Mouse (Mus musculus) heart, adult 9 months (tissue): ENCODE measurements around the gene Smim11.

Source experiments
- DNase-seq, 2 experiments: peaks; one replicate each; pipeline ENCODE4 v3.0.0; 2022; ENCODE audit warnings: low spot score in 2 of 2

The Smim11 gene

DNA sequence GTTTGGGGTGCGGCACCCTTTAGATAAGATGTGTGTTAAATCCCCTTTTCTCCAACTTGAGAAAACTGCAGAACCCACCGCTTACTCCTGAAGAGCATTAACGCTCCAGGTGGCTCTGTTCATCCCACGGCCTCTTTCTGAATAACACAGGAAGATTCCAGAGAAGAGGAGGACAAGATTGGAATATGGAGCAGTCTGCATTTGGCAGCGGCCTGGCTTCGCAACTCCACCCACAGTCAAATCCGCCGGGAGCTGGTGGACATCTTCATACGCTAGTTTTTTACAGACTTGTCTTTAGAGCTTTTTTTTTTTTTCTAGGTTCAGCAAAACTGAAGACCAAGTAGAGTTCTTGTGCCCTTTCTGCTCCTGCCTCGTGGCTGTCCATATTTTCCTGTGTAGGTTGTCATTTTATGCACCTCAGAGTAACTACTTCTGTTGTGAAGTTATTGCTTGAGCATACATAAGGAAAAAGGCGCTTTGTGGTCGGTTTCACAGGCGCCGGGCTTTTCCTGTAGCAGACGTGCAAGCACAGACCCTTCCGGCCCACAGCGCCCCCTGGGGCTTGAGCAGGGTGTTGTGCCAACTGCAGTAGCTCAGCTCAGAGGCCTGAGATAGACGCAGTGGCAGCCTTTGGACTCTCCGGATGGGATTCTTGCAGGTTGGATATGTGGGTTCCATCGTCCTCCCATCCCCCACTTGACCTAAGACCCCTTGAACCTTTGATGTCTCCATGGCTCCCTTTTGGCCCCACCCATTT lies 18.4 kb downstream of the Smim11 start:
- DNase-seq: no peak

DNA sequence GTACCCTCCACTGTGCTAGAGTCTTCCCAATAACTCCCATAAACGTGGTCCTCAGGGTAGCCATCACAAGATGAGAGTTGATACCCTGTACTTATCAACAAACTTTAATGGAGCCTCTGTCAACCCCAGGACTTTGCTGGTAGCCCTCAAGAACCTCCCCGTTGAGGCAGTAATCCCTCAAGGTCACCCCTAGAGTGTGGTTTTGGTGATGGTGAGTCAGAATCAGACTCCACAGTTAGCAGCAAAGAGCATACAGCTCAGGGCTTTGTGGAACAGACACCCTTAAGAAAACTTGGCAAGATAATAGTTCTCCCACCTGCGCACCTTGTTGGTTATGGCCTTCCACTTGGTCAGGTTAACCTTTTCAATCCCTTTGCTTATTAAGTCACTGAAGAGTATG lies 19.3 kb downstream of the Smim11 start:
- DNase-seq: no peak

DNA sequence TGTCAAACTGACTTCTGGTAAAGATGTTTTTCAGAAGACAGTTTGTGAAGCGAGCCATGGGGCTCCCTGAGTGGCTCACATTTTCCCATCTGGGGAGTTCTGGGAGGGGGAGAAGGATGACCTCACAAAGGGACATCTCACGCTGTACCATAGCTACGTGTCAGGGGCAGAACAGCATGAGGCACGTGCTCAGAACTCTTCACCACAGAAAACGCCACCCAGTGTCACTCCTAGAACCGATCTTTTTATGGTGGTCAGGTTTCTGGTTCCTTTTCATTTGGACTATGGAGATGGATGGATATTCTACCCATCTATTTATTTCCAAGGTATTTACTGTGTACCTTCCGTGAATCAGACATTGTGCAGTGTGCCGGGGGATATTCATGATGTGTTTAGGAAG lies 20.3 kb downstream of the Smim11 start, which contains the start of gene Fam243:
TSS of gene Fam243 (minus strand) at position 101 of the 400 bp plus-strand sequence.
- DNase-seq: no peak

DNA sequence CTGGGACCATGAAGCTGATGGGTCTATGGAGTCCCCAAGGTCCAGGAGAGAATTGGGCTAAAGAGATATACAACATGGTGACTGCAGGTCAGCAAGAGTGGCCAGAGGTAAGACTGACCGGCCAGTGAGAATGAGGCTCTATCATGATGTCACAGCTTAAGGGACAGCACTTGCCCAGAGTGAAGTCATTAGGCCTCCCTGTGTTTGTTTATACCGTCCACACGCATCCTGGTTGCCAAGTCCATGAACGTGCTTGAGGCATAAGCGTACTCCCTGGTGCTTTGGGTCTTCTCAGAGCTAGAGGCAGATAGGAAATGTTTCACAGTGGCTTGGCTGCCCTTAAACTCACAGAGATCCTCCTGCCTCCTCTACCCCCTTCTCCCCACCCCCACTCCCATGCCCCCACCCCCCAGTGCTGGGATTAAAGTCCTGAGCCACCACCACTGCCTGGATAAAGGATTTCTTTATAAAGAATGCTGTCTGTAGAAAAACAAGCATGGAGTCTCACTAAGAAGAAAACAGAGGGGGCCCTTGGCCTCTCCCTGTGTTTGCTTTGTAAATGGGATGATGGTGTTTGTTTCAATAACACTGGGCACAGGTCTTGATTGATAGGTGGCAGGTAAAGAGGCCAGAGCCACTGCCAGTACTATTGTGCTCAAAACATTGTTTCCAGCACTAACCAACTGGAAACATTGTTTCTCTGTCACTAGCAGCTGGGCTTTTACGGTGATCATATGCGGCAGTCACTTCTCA lies 23.4 kb downstream of the Smim11 start:
- DNase-seq: no peak

DNA sequence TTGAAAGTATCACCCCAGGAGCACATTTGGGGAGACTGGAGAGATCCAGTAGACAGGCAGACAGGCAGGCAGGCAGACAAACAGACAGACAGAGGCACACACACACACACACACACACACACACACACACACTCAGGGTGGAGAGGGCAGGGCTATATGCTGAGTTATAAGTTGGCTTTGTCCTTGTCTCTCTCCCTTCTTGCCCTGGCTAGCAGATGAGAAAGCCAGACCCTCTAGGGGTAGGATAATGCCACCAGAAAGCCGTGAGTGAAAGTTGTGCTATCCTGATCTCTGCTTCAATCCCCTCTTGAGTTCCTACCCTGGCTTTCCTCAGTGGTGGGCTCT lies 23.9 kb downstream of the Smim11 start:
- no peak for DNase-seq

DNA sequence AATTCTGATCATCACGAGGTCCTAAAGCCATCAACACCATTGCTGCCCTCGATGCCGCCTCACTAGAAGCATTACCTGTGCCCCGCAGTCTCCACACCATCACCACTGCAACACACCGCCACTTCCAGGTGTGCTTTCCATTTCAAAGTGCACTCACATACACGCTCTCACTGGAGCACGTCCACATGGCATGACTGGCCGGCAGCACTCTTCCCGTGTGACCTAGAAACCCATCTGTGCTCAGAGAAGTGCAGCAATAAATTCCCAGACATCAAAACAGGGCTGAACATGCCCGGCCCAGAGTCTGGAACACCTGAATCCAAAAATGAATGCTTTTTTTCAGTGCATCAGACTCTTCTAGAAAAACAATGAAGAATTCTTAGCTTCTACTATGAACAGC lies 26.8 kb downstream of the Smim11 start:
- DNase-seq: no peak

DNA sequence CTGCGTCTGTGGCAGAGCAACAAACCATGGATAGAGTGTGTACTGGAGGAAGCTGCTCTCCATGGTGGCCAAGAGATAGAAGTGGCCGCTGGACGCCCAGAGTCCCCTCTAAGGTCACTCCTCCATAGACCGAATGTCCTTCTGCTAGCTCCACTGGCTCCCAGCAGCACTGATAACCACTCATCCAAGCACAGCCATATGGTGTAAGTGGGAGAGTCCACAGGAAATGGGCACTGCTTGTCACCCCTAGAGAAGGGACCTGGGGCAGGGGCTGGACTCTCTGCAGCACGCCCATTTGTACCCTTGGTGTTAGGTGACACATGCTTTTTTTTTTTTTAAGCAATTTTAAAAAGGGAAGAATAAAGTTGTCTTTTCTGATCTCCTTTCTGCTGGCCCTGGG lies 29.9 kb downstream of the Smim11 start:
- no peak for DNase-seq

DNA sequence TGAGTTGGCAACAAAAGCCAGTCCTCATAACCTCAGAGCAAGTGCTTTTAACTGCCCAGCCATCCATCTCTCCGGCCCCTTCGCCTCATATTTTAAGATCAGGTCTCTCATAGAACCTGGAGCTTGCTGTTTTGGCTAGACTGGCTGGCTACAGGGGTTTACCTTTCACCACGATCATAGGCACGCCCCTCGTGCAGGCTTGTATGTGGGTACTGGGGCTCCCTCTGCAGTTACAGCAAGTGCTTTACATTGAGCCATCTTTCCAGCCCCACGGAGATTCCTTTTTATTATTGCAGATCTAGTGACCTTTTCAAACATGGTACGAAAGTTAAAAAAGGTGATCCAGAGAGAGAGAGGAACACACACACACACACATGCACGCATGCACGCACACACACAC lies 33.5 kb downstream of the Smim11 start:
- DNase-seq: no peak

DNA sequence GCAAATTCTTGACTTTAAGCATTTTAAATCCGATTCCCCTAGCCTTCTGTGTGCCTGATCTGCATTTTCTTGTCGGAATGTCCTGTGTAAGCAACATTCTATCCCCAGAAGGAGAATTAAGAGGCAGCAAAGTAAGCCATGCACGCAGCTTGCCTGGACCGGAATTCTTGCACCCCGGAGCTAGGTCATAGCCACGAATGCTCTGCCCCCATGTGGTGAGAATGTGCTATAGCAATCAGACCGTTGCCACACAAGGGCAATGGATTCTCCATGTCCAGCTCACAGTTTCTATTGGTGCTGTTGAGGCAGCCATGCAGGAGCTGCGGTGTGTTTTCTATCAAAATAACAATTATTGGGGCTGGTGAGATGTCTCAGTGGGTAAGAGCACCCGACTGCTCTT lies 35.2 kb downstream of the Smim11 start:
- peak; percentile 22 to 47 for DNase-seq

DNA sequence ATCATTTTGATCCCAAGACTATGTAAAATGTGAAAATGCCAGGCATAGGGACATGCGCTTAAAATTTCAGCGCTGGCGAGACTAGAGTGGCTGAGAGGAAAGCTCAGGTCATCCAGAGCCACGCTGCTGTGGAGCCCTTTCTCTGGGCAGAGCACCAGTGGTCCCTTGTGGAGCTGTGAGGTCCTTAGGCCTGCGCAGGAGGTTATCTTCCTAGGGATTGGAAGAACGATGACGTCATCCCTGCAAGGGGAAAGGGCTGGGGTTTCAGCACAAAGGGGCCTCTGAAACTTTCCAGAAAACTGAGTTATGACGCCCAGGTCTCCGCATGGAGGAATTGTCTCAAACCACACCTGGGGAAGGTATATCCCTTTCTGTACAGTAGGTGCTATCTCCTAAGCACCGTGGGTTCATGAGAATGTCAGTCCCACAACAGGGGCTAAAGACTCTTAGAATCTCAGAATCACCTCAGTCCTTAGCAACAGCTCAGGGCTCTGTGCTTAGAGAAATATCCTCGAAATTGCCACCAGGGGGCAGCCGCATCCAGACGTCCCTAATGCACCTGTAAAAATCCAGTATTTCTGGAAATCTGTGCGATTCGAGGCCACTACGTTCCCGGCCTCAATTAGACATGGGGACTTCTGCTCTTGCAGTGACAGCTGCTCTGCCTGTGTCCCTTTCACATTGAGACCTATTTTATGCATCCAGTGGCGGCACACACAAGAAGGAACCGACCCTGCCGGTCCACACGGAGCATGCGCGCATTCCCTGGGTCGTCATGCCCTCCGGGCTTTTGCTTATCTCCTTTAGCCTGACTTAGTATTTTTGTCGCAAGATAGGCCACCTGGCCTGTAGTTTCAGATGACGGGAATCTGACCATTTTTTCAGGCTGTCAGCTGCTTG lies 39.8 kb downstream of the Smim11 start:
- DNase-seq: peak; percentile 36 to 61

DNA sequence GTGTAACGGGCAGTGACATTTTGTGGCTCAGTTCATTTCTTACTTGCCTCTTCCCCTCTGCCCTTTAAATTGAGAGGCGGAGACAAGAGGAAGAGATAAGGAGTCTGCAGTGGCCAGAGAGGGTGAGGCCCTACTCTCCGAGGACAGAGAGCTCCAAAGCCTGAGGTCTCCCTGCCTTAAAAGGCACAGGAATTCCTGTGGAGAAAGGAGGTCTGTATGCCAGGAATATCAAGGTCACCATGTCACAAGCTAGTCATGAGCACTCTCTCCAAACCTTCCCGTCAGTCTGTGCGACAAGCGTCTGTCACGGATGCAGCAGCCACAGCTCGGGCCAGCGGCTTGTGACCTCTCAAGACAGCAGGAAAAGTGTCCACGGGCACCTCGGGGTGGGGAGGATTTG lies 44.1 kb downstream of the Smim11 start:
- peak; percentile 68 to 73 for DNase-seq

DNA sequence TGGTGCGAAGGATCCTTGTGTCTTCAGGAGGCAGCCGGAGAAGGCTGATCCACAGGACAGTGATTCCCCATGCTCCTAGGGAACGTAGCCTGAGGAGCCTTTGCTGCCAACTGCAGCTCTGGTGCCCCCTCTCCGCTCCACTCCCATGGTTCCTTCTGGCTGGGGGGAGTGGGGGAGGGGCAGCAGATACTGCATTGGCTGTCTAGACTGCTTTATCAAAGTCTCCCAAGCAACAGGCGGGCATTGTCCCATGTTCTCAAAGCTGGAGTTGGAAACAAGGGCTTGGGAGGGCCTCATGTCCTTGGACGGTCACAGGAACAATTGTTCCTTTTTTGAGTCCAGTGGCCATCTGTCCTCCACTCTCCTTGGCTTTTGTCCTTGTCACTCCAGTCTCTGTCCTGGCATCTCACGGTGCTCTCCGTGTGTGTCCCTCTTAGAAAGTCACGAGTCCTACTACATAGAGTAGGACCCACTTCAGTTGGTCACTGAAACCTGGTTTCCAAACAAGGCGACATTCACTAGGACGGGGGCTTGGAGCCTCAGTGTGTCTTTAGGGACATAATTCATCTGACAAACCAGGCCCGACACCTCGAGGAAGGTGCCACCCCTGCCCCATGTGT lies 45.3 kb downstream of the Smim11 start:
- DNase-seq: peak; percentile 62 to 63

DNA sequence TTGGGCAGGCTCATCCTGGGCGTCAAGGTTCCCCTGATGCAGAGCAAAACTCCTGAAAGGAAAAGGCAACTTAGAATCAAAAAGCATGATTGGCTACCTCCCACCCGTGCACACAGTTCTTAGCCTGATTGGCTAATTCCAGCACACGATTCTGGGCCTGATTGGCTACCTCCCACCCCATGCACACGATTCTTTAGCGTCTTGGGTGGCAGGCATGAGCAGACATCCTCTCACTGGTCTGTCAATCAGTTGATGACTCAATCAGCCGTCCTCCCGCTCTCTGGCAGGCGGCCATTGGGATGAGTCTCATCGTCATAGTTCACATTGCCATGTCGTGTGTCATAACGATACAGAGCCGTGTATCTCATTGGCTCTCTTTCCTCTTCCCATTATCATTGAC lies 47.9 kb downstream of the Smim11 start:
- no peak for DNase-seq

DNA sequence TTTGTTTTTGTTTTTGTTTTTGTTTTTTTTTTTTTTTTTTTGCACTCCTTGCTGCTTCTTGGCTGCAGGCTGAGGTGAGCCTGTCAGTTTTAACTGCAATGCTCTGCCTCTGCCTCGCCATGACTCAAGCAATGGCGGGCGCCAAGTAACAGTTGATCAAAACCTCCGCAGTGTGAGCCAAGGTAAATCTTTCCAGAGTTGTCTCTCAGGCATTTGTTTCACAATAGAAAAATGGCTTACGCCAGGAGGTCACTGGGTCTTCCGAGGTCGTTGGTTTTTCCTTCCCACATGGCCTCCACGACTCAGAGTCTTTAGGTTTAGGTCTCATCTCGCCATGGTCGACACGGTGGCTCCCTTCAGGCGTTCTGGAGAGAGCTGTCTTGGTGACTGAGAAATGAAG lies 52.2 kb downstream of the Smim11 start:
- DNase-seq: no peak

DNA sequence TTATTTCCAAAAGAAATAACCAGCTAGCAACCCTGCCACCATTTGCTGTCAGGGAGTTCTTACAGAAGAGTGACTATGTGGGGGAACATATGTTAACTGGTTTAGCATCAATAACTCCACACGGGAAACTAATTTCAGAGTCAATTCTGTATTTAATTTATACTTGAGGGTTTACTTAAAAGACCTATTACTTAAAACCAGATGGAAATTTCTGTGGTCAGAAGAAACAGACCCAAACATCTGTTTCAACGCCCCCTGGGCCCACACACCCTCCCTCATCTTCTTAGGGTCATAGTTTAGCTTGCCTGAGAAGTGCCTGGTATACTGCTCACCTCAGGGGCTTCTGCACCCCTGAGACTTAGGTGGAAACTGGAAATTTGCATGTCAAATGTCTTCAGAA lies 52.8 kb downstream of the Smim11 start:
- no peak for DNase-seq

DNA sequence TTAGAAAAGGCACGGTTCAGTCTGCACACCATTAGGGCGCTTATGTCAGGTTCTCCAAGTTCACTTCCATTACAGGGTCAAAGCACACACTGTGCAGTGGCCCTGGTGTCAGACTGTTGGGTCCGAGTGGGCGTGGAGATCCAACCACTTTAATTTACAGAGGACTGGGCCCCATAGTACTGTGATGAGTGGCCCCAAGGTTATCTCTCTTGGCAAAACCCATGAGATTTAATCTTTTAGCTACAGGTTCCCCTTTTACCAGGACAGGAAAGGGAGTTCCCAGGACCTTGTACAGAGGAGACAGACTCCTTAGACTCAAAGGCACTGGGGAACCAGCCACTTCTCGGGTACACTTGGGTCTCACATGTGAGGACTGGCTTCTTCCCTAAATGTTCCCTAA lies 54.3 kb downstream of the Smim11 start:
- DNase-seq: no peak

DNA sequence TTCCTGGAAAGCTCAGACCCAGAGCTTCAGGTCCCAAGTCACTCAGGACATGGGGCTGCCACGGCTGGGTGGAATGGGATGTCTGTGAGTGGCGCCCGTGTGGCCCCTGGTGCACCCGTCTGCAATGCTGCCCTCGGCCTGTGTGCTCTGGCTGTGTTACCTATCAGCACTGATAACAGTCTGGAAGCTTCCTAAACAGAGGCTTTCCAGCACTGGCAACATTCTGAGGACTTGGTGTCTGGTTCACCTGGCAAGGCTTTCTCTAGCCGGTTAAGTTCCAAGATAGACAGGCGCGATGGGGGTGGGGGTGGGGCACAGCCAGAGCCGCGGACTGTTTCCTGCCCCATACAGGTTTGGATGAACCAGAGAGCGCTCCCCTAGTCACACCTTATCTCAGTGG lies 54.9 kb downstream of the Smim11 start:
- peak in 1 of 2 experiments; percentile 14 for DNase-seq

DNA sequence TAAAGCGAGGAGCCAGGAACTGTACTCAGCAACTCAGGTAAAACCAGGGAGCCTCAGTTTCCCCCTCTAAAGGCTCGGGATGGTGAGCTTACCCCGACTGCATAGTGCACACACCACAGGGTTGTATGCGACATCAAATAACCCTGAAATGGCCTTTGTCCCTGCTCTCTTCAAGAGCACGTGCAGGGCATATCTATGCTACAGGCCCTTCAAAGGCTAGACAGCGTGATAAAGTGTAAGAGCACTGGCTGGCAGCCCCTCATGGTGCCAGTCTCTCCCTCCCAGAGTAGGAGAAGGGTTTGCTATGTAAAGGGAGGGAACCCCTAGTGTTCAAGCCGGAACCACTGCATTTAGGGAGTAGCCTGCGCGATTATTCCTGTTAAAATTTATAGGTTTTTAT lies 55.9 kb downstream of the Smim11 start:
- no peak for DNase-seq

DNA sequence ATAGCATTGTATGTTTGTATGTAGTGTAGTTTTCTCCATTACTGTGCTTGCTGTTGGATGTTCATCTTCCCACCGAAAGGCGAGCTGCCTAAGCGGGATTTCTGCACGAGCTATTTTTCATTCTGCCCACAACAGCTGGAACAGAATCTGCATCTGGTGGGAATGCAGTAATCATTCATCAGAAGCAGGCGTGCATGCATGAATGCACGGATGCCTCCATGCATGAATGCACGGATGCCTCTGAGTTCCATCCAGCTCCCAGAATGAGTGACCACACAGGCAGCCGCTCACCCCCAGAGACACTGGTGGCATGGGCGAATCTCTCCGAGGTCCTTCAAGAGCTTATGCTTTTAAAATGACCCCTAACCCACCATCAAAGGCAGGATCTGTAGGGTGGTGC lies 56.5 kb downstream of the Smim11 start:
- DNase-seq: no peak

DNA sequence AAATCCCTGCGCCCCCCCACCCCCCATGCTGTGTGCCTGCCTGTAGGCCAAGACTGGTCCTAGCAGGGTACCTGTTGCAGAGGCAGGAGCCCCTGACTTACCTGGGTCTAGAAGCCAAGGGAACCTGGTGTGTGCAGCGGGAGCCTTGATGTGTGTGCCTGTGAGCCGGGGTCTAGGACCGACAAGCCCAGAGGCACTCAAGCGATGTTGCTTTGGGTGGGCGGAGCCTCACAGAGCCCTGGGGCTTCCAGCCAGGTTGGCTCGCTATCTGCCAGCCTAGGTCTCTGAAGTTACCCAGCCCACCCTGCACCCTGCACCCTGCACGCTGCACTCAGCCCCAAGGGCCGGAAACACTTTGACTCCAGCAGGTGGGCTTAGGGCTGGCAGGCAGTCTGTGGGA lies 57.6 kb downstream of the Smim11 start:
- DNase-seq: no peak

DNA sequence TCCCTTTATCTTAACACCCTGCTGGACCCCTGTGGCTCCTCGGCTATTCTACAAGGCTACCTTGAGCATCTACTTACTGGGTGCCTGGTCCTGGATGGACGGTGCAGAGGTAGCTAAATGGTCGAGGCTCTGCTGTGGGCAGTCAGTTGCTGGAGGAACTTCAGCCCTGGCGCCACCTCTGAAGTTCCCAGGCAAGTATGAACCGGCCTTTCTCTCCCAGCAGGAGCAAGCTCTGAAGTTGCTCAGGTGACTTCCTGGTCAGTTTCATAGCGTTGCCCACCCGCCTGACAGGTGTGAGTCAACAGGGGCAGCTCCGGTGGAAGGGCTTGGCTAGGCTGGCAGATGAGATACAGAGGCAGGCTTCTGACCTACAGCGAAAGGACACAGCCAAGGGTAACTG lies 58.1 kb downstream of the Smim11 start, which contains the start of gene Kcne1:
TSS of gene Kcne1 (minus strand) at position 240 of the 400 bp plus-strand sequence.
- no peak for DNase-seq

DNA sequence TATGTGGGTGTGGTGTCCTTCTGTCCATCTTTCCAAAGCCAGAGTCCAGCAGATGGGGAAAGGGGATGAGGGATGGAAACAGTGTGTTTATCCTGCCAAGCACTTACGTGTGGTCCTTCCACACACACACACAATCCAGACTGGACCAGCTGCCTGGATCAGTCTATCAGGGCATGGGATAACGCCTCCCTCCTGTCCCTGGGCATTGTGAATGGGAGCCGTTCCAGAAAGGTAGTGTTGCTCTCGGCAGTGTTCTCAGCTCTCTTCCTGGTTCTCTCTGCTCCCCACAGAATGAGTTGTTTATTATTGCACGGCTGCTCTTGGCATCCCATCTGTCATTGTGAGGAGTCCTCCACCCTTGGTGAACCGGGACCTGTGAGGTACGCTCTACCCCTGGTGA lies 59.6 kb downstream of the Smim11 start:
- no peak for DNase-seq
